Mouse (Mus musculus) cerebellum, adult 2 months (tissue): ENCODE measurements around the gene Ccnyl1.

Experiments used
- CTCF ChIP-seq: fragments of 200-500 bp; IDR thresholded peaks from 2 replicates; pipeline ENCODE4 v1.5.1; 2011; ENCODE audit warnings: low read depth, mild to moderate bottlenecking, control low read depth, low read length, moderate library complexity, borderline replicate concordance; ENCODE audit not compliant: insufficient read depth
- POLR2A ChIP-seq: fragments of 200-500 bp; IDR thresholded peaks from 2 replicates; pipeline ENCODE4 v1.6.1; 2011; ENCODE audit warnings: low read length, control low read depth, borderline replicate concordance; ENCODE audit not compliant: insufficient read depth

- TF ChIP-seq CTCF = no peak
- TF ChIP-seq POLR2A = no peak
Measured at GRCm38 (mm10) chr1:64669451-64669850, 20.8 kb upstream of the Ccnyl1 start.
